Mouse (Mus musculus): Measurements from ENCODE around the gene Pm20d1.

- TF ChIP-seq POLR2A (IDR thresholded peaks at IDR 0.05; ENCODE audit: control insufficient read depth, extremely low read depth, insufficient read depth, low read length, poor library complexity) = no peak
- TF ChIP-seq CTCF (IDR thresholded peaks at IDR 0.05; ENCODE audit: borderline replicate concordance, control insufficient read depth, extremely low read depth, insufficient read depth, low read length, poor library complexity) = peak; percentile 95
Measured at GRCm38 (mm10) chr1:131867093-131867945, 70.1 kb downstream of the Pm20d1 start, which contains the start of gene Rab29.

All from thymus, adult 2 months (tissue).